25 mouse cellular contexts compared by ENCODE assay signal in the genomic region with DNA sequence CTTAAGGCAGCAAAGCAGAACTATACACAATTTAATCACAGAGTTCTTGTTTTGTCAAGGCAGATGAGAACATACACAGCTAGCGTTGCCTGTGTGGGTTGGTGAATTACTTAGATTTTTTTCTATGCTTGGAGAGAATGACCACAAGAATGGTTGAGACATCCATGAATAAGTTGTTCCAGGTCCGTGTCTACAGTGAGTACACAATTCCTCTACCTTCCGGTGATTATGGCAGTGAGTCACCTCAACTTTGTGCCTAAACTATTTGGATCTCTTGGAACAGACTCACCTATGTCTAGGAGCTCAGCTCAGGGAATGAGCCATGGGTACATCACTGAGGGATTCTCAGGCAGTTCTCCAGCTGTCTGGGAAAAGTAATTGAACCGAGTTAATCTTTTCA. TPM values are rescaled to one million over a fixed set of nuclear protein-coding genes. Genes with fewer than 3 reads are reported as not detected.
DNase-seq lines count a peak whose midpoint lies in the region; ATAC-seq and TF ChIP-seq lines count a peak whose summit lies in the region.
"Had no signal": no experiment of that assay in that cellular context is flagged by ENCODE, and none has a peak within 500 bp of the region (broad histone marks: within the 10 kb centered on the region; RNA-seq: fewer than 3 reads in every experiment).

No protein-coding gene starts in this region.

- TF ChIP-seq CTCF in C2C12 (IDR thresholded peaks at IDR 0.05; ENCODE audit: control insufficient read depth, insufficient read depth, insufficient read length) = no peak
- no peak for TF ChIP-seq CTCF in Patski (IDR thresholded peaks at IDR 0.05)

- no peak overlapping the region for H3ac ChIP-seq in C2C12 (ENCODE audit: control insufficient read depth, insufficient read length, low read depth)

- in situ Hi-C loops in Patski (cut with MboI; ENCODE audit: low pct_unique_long_range_greater_than_20kb) = no loop called here

- CTCF ChIA-PET in Patski (lab: Charles Lee) = no interaction called here

- POLR2A ChIA-PET in Patski (lab: Charles Lee) = no interaction called here

- no peaks in the 10 kb centered on the region for H3K36me3 ChIP-seq in C2C12 (ENCODE audit: control insufficient read depth, insufficient read depth)
- H3K36me3 ChIP-seq: forebrain, embryonic 12.5 days; forebrain, embryonic 15.5 days; G1E; heart, embryonic 13.5 days; hindbrain, embryonic 12.5 days; hindbrain, embryonic 15.5 days had no signal

- no peak overlapping the region for H3K4me3 ChIP-seq in C2C12 (ENCODE audit: insufficient read depth, poor library complexity, severe bottlenecking)
- H3K4me3 ChIP-seq: forebrain, embryonic 12.5 days; forebrain, embryonic 15.5 days; heart, embryonic 13.5 days; hindbrain, embryonic 12.5 days; hindbrain, embryonic 15.5 days had no signal

- peak; percentile 71 for ATAC-seq in Patski
- ATAC-seq: activated CD4-positive, CD25-positive, alpha-beta regulatory T cell, adult 4 months; forebrain, embryonic 15.5 days; intestine, postnatal 0 days had no signal

- H3K79me3 ChIP-seq in C2C12 (ENCODE audit: low read depth) = no peaks in the 10 kb centered on the region

- H3K27me3 ChIP-seq in C2C12 (ENCODE audit: control insufficient read depth, insufficient read depth, insufficient read length) = no peaks in the 10 kb centered on the region
- no peaks in the 10 kb centered on the region for H3K27me3 ChIP-seq in Patski
- H3K27me3 ChIP-seq: CH12.LX; forebrain, embryonic 12.5 days; forebrain, embryonic 15.5 days; heart, embryonic 13.5 days; hindbrain, embryonic 12.5 days; hindbrain, embryonic 15.5 days had no signal

- H3K79me2 ChIP-seq in C2C12 (ENCODE audit: control insufficient read depth, insufficient read depth) = no peaks in the 10 kb centered on the region

- DNase-seq in Patski (ENCODE audit: low read depth, low spot score) = peak; percentile 54
- peak; percentile 12 for DNase-seq in fibroblast of lung, adult 2 months (ENCODE audit: low read depth)
- DNase-seq in heart, adult 18-20 months = no peak
- no peak for DNase-seq in urinary bladder, postnatal 36 days (ENCODE audit: low spot score in 2 of 2)
- DNase-seq in frontal cortex, adult 2 months (ENCODE audit: extremely low spot score in 1 of 2, low spot score in 1 of 2) = no peak
- DNase-seq: adrenal gland, adult 8-10 months; adrenal gland, postnatal 25 days; cerebellum, adult 11-12 months; cerebellum, adult 8-10 months; cerebellum, postnatal 10 days; cerebellum, postnatal 36 days; gastrocnemius, postnatal 10 days; gastrocnemius, postnatal 36 days; heart, postnatal 14 days; heart, postnatal 4 days had no signal

TF ChIP-seq in C2C12, 6 proteins besides CTCF, POLR2A, EP300 and RAD21:
- TF ChIP-seq FOSL1 (IDR thresholded peaks at IDR 0.05; ENCODE audit: insufficient read depth, low read length, poor library complexity, severe bottlenecking) = peak; percentile 31
- peak; percentile 66 for TF ChIP-seq CEBPB (IDR thresholded peaks at IDR 0.05; ENCODE audit: low read depth)
- peak; percentile 20 for TF ChIP-seq MAX (IDR thresholded peaks at IDR 0.05)
- TF ChIP-seq USF1 (IDR thresholded peaks at IDR 0.05; ENCODE audit: low read depth) = no peak
- TF ChIP-seq MYOG (IDR thresholded peaks at IDR 0.05; ENCODE audit: control insufficient read depth, extremely low read depth, insufficient read length) = no peak
- peak; percentile 2 for TF ChIP-seq MYOD1 (IDR thresholded peaks at IDR 0.05; ENCODE audit: control insufficient read depth, insufficient read length, low read depth)

RNA-seq across cellular contexts. Expression of gene Dusp6, which starts 45.8 kb away (rescaled TPM):
- polyA plus RNA-seq in C2C12 (2012; fragmentation: generic; extraction: Trizol) (40.3 TPM), Patski (2021) (125 TPM)
- 10 to 100 TPM; 14.0 to 16.0 TPM for total RNA-seq in heart, adult 18-20 months (2021)
- 50.5 and 60.8 TPM in 2 replicates for polyA plus RNA-seq in frontal cortex, adult 2 months (2012; rRNA removed)
- polyA plus RNA-seq: G1E had no signal

Comparison
In these comparisons a context has a peak if more than half of its experiments do, and no peak if none do; other contexts are left out.
1. DNase-seq: peak in Patski (single experiment) and fibroblast of lung, adult 2 months (single experiment); none in heart, adult 18-20 months (0 of 2), urinary bladder, postnatal 36 days (0 of 2) and frontal cortex, adult 2 months (0 of 2).